Mouse (Mus musculus) spleen, adult 18-20 months (tissue): ENCODE measurements at regions not wholly inside any gene's neighbourhood (a gene's known extent, or its start where the extent isn't known, plus 50 kb on each side); places are given as distances from the start of the nearest gene placed in this dataset.

Experiments used
- DNase-seq, 2 experiments: peaks; one replicate each; pipeline ENCODE4 v3.0.0; 2022; ENCODE audit warnings: mixed read lengths in 2 of 2

DNA sequence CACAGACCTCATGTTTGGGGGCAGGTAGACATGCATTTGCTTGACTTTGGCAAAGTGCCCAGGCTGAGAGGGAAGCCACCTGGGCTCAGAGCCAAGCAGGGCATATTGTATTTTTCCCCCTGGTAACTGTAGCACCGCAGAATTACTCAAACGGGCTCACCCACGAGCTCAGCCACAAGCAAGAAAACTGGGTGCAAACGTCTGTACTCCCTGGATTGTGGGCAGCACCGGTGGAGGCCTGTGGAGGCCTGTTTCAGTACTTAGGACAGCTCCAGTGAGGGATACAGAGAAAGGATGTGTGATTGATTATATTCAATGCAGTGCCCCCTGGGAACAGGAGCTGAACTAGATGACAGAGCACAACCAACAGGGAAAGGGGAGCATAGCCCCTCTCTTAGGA, 135.6 kb upstream of the Vstm2b start:
- no peak for DNase-seq

DNA sequence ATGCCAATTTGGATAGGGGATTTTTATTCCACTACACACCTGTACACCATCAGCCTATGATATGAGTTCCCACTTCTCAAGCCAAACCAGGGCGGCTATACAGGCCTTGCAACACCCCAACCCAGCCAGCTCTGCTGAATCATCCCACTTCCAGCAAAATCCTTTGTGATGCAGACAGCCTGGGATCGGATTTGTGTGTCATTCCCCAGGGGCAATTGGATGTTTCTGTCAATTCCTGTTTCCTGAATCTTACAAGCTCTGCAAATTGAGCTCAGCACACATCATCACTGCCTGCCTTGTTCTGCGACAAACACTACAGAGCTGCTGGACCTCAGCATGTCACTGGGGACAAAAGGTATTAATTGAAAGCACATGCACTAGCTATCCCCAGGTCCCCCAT, 132.0 kb upstream of the Vstm2b start:
- no peak for DNase-seq

DNA sequence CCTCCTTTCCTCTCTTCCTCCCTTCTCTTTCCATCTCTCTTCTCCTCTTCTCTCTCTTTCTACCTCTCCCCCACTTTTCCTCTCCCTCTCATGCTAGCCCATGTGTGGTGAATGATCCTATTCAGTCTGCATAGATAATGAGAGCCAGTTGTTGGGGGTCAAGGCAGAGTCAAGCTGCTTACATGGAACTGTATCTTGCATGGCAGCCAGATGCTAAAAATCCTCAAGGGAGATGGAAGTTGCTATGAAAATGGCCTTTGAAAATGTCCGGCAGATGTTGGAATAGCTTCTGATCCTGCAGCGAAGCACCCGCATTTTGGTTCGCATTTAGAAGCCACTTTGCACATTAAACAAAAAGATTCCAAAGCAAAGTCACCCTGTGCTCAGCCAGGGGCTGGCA, 121.9 kb upstream of the Vstm2b start:
- no peak for DNase-seq

DNA sequence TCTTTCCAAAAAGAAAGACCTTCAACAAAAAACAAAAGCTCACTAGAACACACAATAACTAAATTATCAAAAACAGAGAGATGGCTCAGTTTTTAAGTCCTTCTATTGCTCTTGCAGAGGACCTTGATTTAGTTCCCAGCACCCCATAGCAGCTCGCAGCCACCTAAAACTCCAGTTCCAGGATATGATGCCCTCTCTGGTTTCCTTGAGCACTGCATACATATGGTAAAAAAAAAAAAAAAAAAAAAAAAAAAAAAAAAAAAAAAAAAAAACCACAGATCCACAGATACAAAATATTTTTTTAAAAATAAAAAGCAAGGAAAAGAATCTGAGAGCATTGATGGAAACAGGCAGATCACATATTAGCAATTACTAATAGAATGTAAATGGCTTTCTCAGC, 113.2 kb upstream of the Vstm2b start:
- DNase-seq = no peak

DNA sequence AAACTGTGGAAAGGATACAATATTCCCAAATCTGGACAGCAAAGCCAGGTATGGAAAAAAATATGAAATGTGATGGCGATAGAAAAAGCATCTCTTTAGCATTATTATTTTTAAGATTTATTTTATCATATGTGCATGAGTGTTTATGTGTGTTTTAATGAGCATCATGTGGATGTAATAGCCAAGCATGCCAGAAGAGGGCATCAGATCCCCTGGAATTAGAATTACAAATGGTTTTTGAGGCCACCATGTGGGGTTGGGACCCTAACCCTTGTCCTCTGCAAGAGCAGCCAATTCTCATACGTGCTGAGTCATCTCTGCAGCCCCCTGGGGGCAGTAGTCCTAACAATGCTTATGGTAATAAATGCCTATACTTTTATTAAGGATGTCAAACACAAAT, 111.4 kb upstream of the Vstm2b start:
- no peak for DNase-seq

DNA sequence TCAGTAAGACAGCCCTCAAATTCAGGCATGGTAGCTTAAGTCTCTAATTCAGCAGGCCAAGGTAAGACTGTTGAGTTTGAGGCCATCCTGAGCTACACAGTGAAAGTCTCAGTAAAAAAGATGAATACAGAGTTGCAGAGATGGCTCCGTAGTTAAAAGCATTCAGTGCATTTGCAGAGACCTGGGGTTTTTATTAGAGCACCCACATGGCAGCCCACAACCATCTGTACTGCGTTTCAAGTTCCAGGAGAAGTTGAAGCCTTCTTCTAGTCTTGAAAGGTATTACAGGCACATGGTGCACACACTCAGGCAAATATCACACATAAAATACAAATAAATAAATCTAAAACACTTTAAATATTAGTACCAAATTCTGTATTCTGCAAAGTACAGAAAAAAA, 109.6 kb upstream of the Vstm2b start:
- no peak for DNase-seq

DNA sequence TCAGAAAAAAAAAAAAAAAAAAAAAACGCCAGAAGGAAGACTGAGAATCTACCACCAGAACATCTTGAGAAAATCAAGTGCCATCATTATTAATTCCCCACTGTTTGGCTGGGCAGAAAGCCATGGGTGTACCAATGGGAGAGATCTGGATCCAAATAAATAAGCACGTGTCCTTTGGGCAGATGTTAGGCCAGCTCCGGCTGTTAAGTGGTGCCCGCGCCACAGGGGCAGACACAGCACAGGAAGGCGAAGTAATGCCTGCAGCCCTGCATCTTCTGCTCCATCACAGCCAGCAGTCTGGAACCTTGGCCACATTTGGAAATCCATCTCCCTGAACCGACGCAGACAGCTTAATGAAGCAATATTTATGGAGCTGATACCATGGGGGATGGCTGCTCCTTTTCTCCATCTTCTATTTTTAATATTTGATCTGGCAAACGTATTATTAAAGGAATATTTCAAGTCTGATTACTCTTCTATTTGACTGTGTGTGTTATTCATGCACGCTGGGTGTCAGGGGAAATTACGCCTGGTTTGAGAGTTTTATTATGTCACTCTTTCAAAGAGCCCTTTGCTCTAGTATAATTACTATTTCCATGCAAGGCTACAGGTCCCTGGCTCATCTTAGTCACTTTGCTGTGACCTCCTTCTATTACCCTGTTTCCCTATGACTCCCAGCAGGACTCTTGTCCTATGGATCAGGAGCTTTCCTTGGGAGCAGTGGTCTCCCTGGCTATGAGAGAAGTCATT, 103.5 kb upstream of the Vstm2b start:
- no peak for DNase-seq

DNA sequence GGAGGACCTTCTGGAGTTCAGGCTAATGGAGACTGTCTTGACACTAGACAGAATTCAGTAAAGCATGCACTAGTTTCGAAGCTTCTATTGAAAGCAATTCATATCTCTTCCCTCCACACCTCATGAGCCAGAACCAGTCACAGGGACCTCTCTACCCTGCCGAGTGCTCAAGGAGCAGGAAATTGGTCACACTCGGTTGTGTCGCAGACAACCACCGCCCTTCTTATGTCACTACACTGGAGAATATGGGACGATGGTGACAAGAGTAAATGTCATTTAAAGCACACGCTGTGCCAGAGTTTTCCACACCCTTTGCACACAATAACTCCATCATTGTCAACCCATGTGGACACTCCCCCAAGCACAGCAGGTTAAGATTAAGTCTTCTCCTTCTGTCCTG, 98.3 kb upstream of the Vstm2b start:
- no peak for DNase-seq

DNA sequence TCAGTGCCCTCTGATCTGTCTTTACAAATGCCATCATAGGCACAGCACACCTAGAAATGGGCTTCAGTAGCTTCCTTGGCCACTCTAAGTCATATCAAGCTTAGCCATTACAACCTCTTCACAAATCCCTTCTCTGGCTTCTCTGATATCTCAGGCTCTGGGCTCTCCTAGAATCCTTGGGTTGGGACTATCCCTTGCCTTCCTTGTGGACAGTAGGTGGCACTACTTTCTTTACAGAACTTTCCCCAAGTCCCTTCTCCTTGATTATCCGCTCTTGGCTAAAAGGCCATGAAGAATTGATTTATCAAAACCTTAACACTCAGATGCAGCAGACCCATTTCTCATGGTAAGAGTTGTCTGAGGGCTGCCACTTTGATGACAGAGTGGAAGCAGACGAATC, 96.8 kb upstream of the Vstm2b start:
- no peak for DNase-seq

DNA sequence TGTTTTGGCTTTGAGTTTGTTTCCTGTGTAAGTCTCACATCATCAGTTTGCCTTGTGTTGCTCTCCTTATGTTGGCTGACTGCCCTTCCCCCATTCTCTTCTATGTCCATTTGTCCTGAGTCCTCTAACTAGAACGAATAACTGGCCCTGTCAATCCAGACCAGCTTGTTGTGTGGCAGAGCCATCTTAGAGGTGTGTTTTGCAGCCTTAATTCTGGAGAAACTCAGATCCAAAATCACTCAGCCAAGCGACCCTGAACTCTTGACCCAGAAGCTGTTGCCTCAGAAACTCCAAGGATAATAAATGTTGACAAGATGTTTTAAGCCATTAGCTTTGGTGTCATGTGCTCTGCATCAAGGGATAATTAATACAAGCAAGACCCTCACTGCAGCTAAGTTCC, 92.9 kb upstream of the Vstm2b start:
- DNase-seq = no peak

DNA sequence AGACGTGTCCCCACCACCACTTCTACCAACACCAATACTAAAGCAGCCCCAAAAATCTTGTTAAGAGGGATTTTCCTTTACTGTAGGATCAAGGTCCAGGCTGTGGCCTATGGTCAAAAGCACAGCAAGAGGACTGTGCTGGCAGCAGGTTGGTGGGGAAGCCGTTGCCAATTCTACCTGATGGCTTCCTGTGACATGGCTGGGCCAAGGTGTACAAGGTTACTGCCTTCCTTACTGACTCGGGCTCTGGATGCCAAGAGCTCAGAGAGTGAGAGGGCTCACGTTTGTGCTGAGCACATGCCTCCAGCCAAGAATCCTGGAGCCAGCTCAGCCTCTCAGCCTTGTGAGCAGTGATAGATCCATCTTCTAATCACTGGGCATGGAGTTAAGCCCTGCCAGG, 92.3 kb upstream of the Vstm2b start:
- no peak for DNase-seq

DNA sequence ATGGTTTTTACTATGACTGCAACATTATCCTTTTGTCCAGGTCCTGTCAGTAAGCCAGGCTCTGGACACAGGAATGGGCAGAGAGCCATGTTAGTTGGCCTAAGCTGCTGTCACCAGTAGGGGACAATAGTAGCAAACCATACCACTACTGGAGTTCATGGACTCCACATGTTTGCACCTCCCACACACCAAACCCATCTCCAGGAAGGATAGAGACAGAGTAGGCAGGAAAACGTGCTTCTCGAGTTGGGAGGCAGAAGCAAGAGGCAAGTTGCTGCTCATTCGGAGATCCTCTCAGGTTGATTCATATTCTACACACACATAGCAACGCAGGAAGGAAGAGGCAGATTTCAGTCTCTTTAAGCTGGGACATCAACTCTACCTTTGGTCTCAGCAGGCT, 85.2 kb upstream of the Vstm2b start:
- no peak for DNase-seq

DNA sequence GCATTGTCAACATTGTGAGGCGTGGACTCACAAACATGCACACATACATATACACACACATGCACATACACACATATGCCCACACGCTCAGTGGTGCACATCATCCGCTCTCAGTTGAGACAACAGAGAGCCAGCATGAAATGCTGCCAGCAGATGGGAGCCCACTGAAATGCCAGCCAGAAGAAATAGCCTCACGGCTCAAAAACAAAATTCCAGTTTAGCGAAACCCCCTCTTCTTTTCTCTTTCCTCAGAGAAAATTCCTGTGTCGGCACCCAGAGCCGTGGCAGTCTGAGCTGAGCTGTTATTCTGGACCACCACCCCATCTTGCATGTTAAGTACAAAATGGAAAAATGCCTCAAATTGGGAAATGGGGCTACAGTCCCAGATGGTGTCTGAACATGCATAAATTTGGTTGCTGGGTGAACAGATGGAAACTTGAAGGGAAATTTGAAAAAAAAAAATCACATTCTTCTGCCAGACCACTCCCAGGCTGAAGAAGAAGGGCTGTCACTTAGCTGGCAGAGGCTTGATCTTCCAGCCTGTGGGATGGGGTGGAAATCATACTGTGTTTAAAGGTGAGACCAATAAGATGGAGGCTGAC, 72.9 kb upstream of the Vstm2b start:
- DNase-seq = no peak

DNA sequence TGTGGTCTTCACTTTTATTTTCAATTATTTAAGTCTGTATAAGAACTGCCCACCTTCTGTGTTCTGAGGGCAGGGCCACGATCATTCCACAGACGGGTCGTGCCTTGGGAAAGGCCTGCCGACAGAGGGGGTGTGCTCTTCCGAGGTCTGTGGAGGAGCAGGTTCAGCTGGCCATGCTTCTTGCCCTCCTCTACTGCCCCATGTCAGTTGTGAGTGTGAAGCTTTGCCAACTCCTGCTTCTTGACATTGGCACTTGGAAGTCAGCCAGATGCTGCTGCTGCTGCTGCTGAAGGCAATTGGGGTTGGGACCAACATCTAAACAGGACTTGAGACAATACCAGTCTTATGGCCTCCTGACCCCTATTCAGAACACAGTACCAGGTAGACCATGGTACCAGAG, 68.6 kb upstream of the Vstm2b start:
- no peak for DNase-seq

DNA sequence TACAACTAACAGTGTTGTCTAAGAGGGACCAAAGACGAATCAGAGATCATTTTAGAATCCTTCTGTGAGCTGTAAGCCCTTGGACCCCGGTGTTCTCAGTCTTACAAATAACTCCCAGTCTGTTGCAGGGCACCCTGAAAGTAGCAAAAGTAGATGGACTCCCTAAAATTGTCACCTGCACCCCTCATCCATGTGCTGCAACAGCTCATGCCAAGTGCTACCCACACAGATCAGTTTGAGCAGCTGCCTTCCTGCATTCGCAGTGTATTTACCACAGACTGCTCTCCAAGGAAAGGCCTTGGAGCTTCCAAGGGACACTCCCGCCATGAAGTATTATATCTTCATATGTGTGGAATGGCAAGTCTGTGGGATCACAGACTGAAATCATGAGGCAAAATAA, 66.5 kb upstream of the Vstm2b start:
- no peak for DNase-seq

DNA sequence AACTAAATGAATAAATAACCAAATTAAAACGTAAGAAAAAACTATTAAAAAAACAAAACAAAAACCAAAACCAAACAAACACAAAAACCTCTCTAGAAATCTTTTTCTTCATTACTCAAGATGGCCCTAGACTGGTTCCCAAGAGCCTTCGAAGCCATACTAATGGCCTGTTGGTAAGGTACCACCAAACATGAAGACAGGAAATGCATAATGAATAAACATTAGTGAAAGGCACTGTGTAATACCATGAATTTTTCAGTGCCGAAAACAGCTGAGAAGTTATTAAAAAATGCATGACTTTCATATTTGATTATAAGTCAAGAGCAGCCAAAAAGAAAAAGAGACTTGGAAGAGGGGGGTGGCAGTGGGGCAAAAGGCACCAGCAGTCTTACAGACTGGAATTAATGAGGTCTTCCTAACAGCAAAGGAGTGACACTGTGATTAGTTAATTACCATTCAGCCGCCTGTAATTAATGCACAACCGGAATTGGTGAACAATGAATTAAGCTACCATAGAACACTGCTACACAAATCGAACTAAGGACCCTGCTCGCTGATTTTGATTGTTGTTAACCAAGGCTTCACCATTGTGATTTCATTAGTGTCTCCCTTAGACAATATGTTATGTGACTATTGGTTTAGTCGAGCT, 55.7 kb upstream of the Vstm2b start:
- no peak for DNase-seq

DNA sequence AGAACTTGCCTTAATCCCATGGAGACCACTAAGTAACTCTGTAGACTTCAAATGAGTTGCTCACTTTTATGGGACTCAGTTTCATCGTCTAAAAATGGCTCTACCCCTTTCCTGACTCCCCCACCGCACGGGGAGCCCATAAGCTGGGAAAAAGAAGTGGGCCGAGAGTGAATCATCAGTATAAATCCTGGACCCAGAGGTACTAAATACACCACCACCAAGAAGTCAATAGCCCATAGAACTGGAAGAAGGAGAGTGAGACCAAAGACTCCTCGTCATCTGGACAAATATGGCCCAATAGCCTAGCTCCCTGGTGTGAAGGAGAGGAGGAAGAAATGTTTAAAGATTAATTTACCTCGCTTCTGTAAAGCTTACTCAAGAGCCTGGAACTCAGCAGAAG, 51.6 kb upstream of the Vstm2b start:
- no peak for DNase-seq
